In genomic region chr17:84155516-84156226, GRCm38 (mm10) we compare ENCODE assay signal across 11 mouse cellular contexts. TPM values are rescaled to one million over a fixed set of nuclear protein-coding genes. Genes with fewer than 3 reads are reported as not detected.
DNase-seq lines count a peak whose midpoint lies in the region; ATAC-seq lines count a peak whose summit lies in the region.
"Had no signal": no experiment of that assay in that cellular context is flagged by ENCODE, and none has a peak within 500 bp of the region (broad histone marks: within the 10 kb centered on the region; RNA-seq: fewer than 3 reads in every experiment).

No protein-coding gene starts in this region.

- WGBS in kidney, embryonic 16.5 days, result 64% methylated on average over 8 of the region's 8 CpGs
- WGBS in limb, embryonic 10.5 days, result 70% methylated on average over 8 of the region's 8 CpGs
- 74% methylated on average over 8 of the region's 8 CpGs for WGBS in stomach, embryonic 16.5 days

- no peak for DNase-seq in kidney, postnatal 10 days
- peak; percentile 32 for DNase-seq in testis, postnatal 10 days (ENCODE audit: low spot score)
- no peak for DNase-seq in testis, postnatal 14 days (ENCODE audit: low spot score)
- DNase-seq in limb, embryonic 10.5 days (ENCODE audit: low spot score), result no peak
- DNase-seq in adrenal gland, adult (ENCODE audit: inconsistent age in 2 of 2, low spot score in 1 of 2), result no peak
- DNase-seq: cerebellum, adult 9-10 months; heart, postnatal 14 days had no signal

- H3K4me1 ChIP-seq in kidney, embryonic 16.5 days (ENCODE audit: insufficient read depth, low read length), result peaks cover 45% of the 10 kb centered on the region
- peaks cover 62% of the 10 kb centered on the region for H3K4me1 ChIP-seq in limb, embryonic 10.5 days
- H3K4me1 ChIP-seq in stomach, embryonic 16.5 days (ENCODE audit: control insufficient read depth, insufficient read depth, low read length), result 0 out of 2 replicates have a peak, but pooled peaks cover 26% of the 10 kb centered on the region

- no peak overlapping the region for H3K4me3 ChIP-seq in kidney, embryonic 16.5 days (ENCODE audit: low read length)
- no peak overlapping the region for H3K4me3 ChIP-seq in limb, embryonic 10.5 days
- H3K4me3 ChIP-seq in stomach, embryonic 16.5 days (replicated peaks; ENCODE audit: low read length), result no peak overlapping the region
- H3K4me3 ChIP-seq: neural tube, embryonic 15.5 days had no signal

- H3K27ac ChIP-seq in kidney, embryonic 16.5 days (ENCODE audit: low read length), result peak overlapping the region; percentile 97
- peak overlapping the region; percentile 53 for H3K27ac ChIP-seq in limb, embryonic 10.5 days
- H3K27ac ChIP-seq in stomach, embryonic 16.5 days (ENCODE audit: low read length), result peak overlapping the region; percentile 97
- H3K27ac ChIP-seq: hindbrain, postnatal 0 days; neural tube, embryonic 15.5 days had no signal

- no peaks in the 10 kb centered on the region for H3K9me3 ChIP-seq in kidney, embryonic 16.5 days (ENCODE audit: low read length)
- H3K9me3 ChIP-seq in limb, embryonic 10.5 days (replicated peaks), result no peaks in the 10 kb centered on the region
- no peaks in the 10 kb centered on the region for H3K9me3 ChIP-seq in stomach, embryonic 16.5 days (replicated peaks; ENCODE audit: control insufficient read depth, low read length)
- H3K9me3 ChIP-seq: neural tube, embryonic 15.5 days had no signal

- H3K27me3 ChIP-seq in kidney, embryonic 16.5 days (ENCODE audit: insufficient read depth, low read length), result no peaks in the 10 kb centered on the region
- peaks cover 66% of the 10 kb centered on the region for H3K27me3 ChIP-seq in limb, embryonic 10.5 days (ENCODE audit: low read depth, poor library complexity, severe bottlenecking)
- H3K27me3 ChIP-seq in stomach, embryonic 16.5 days (ENCODE audit: control insufficient read depth, insufficient read depth, low read length), result no peaks in the 10 kb centered on the region

- no peak overlapping the region for H3K4me2 ChIP-seq in kidney, embryonic 16.5 days (replicated peaks; ENCODE audit: low read depth, low read length)
- H3K4me2 ChIP-seq in stomach, embryonic 16.5 days (ENCODE audit: low read depth, low read length), result no peak overlapping the region
- H3K4me2 ChIP-seq: neural tube, embryonic 15.5 days had no signal

- no peaks in the 10 kb centered on the region for H3K36me3 ChIP-seq in kidney, embryonic 16.5 days (ENCODE audit: insufficient read depth, low read length)
- no peaks in the 10 kb centered on the region for H3K36me3 ChIP-seq in limb, embryonic 10.5 days
- no peaks in the 10 kb centered on the region for H3K36me3 ChIP-seq in stomach, embryonic 16.5 days (ENCODE audit: control insufficient read depth, insufficient read depth, low read length)
- H3K36me3 ChIP-seq: neural tube, embryonic 15.5 days had no signal

- ATAC-seq in kidney, embryonic 16.5 days (ENCODE audit: low FRiP score, low TSS enrichment), result no peak
- ATAC-seq in stomach, embryonic 16.5 days (ENCODE audit: insufficient read depth, low FRiP score), result no peak
- ATAC-seq: hindbrain, postnatal 0 days had no signal

- 0 out of 2 replicates have a peak overlapping the region, but pooled peaks have one; percentile 1 for H3K9ac ChIP-seq in kidney, embryonic 16.5 days (replicated peaks; ENCODE audit: low read length)
- peak overlapping the region; percentile 29 for H3K9ac ChIP-seq in stomach, embryonic 16.5 days (ENCODE audit: low read length)
- H3K9ac ChIP-seq: neural tube, embryonic 15.5 days had no signal

RNA-seq across cellular contexts. Expression of gene Zfp36l2, which starts 32.1 kb away (rescaled TPM):
- 9.5 and 11.4 TPM in 2 replicates for polyA plus RNA-seq in kidney, embryonic 16.5 days (2015; fragmentation: Nextera tagmentation; extraction: Ambion mirVana)
- 13.4 and 14.2 TPM in 2 replicates for polyA plus RNA-seq in limb, embryonic 10.5 days (2016; fragmentation: Nextera tagmentation; extraction: Ambion mirVana)
- 12.7 and 14.5 TPM in 2 replicates for polyA plus RNA-seq in stomach, embryonic 16.5 days (2015; fragmentation: Nextera tagmentation; extraction: Ambion mirVana)
